Mouse (Mus musculus) frontal cortex, postnatal 10 days (tissue): ENCODE results near the gene Smarcc1.

Experiments used
- DNase-seq, 2 experiments: peaks; one replicate each; pipeline ENCODE4 v3.0.0; 2022; ENCODE audit warnings: low spot score in 2 of 2, mixed read lengths in 1 of 2

Smarcc1 gene

GRCm38 (mm10) chr9:110284075-110284697 lies 166.7 kb downstream of the Smarcc1 start:
- no peak for DNase-seq

- peak; percentile 55 to 77 for DNase-seq
Observed at GRCm38 (mm10) chr9:110287321-110287924, 169.9 kb downstream of the Smarcc1 start.
